Mouse (Mus musculus) regulatory T cell (primary cell): Measurements from ENCODE around the gene Ism2.
"Not testable (repeated sequence)": the region's sequence is repeated elsewhere in the genome, so short reads cannot be mapped to it uniquely, and the experiment has no call there.

Experiments used
- in situ Hi-C: fragments of 300-600 bp; cut with MboI, MseI; formaldehyde crosslinking; loops from one replicate; pipeline ENCODE4 v1.15.1; 2025; ENCODE audit warnings: high pct_unique_total_duplicates

Gene Ism2

DNA sequence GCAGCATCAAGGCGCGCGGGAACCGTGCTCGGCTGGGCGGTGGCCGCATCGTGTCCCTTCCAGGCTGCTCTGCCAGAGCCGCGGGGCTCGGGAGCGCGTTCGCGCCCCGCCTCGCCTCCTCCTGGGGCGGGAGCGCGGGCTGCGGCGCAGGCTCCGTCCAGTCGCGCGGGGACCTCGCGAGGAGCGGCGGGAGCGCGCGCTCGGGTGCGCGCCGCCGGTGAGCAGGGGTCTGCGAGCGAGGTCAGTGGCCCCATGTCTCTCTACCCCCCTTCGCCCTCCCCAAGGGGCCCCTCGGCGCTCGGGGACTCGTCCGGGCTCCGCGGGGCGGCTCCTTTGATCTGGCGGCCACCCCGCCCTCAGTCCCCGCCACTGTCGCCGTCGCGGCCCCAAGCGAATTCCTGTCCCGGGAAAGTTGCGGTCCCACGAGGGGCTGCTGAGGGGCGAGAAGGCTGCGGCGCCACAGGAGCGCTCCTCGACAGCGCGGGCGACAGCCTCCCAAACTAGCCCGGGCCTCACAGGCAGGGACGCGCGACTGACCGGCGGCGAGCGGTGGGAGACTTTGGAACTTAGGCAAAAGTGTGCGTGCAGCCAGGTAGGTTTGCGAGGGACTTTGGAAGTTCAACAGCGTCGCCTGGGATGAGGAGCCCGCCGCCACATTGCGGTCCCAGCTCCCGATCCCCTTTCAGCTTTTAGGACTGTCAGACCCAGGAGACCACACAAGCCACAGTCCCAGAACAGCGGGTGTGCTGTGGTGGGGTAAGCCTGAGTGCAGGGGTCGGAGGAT lies at the start of gene Ism2:
Gene Ism2, minus strand, starts transcription at position 49 of the 784 bp plus-strand sequence.
- in situ Hi-C loops: loop anchor here (25.0 kb wide), 1 partner anchor 1788 kb away; no protein-coding TSS in a partner anchor

DNA sequence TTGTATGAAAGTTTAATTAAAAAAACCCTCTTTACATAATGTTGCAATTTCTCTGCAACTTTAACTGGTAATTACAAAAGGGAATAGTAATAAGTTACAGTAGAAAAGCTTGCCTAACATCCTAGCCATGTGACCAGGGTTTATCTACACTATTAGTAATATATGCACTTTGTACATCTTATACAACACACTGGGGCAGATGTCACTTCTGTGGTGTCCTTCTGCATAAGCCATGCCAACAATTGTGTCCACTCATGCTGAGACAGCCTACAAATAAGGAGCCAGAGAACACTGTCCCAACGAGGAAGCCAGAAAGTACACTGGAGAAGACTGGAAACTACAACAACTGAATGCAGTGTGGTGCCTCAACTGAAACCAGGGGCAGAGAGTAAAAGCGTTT lies 48.5 kb upstream of the Ism2 start:
- in situ Hi-C loops: no loop called here

DNA sequence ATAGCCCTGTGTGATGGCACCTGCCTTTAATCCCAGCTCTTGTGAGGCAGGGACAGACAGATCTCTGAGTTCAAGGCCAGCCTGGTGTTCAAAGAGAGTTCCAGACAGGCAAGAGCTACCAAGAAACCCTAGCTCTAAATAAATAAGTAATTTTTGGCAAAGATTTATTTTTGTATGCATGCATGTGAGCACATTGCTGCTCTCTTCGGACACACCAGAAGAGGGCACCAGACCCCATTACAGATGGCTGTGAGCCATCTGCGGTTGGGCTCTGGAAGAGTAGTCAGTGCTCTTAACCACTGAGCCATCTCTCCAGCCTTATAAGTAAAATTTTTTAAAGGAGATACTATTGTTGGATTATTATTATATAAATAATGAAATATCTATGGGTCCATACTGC lies 48.0 kb upstream of the Ism2 start:
- in situ Hi-C loops: no loop called here

- in situ Hi-C loops: no loop called here
Observed at GRCm38 (mm10) chr12:87343084-87343605, 43.6 kb upstream of the Ism2 start.

- in situ Hi-C loops: no loop called here
Observed at GRCm38 (mm10) chr12:87338082-87338481, 38.6 kb upstream of the Ism2 start.

GRCm38 (mm10) chr12:87334886-87335285 lies 35.4 kb upstream of the Ism2 start:
- in situ Hi-C loops: no loop called here

- in situ Hi-C loops: no loop called here
Observed at GRCm38 (mm10) chr12:87333794-87334193, 34.3 kb upstream of the Ism2 start.

DNA sequence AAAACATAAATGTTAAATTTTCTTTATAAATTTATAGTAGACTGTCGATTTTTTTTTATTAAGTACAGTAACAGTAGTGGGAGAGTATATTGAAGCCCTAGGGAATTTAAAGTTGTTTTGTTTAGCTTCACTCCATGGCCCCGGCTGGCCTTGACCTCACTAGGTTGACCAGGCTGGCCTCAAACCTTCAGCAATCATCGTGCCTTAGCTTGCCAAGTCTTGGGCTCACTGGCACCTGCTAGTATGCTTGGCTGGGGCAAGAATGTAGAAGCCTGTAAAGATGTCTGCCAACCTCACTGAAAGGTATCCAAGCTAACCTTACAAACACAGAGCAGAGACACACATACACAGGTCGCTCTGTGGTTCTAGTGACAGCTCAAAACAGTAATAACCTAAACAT lies 33.0 kb upstream of the Ism2 start:
- in situ Hi-C loops: no loop called here

- in situ Hi-C loops: no loop called here
Observed at GRCm38 (mm10) chr12:87331908-87332307, 32.4 kb upstream of the Ism2 start.

GRCm38 (mm10) chr12:87331053-87331456 lies 31.6 kb upstream of the Ism2 start:
- in situ Hi-C loops: no loop called here

DNA sequence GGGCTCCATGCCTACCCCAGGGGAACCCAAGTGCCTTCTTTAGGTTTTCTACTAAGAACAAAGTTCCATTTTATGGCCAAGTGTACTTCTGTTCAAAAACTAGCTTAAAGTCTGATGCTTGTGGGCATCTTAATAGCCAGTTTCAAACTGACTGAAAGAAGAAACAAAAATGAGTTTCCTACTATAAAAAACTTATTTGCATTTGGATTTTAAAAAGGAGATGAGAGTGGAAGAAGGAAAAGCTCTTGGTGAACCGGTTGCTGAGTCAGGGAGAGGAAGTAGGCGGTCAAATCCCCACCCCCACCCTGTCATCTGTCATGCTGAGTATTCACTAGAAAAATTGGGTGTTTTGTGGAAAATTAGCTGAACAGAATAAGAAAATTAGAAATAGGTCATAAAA lies 30.7 kb upstream of the Ism2 start:
- in situ Hi-C loops: no loop called here

DNA sequence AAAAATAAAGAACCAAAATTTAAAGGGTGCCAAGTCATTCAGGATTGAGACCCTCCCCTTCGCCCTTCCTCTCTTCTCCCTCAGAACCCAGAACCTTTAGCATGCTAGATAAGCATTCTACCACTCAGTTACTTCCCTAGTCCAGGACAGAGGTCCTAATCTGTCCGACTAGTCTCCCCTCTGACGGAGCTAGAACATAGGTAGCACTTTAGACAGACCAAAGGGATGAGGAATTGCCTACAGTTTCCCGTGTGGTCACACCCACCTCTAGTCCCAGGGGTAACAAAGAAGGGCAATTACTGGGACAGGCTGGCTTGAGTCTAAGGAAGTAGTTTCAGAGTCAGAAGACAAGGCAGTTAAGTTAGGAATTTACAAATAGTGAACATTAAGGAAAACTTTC lies 28.5 kb upstream of the Ism2 start:
- in situ Hi-C loops: no loop called here

DNA sequence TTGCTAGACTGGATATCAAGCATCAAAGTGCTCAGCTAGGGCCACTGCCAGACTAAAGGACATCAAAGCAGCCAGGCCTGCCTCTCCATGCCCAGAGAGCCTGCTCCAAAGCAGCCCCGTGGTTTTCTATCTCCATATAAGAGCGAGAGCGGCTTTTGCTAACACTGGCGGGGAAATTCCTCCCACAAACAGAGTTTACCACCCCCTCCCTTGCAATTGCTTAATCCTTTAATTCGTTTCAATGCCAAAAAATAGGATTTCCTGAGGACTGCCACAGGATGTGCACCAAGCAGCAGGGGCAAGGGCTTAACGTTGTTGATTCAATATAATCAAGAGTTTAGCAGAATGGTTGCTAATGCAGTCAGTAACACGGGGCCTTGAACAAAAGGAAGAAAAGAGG lies 28.1 kb upstream of the Ism2 start:
- in situ Hi-C loops: no loop called here

- in situ Hi-C loops: no loop called here
Observed at GRCm38 (mm10) chr12:87325452-87325851, 25.9 kb upstream of the Ism2 start.

DNA sequence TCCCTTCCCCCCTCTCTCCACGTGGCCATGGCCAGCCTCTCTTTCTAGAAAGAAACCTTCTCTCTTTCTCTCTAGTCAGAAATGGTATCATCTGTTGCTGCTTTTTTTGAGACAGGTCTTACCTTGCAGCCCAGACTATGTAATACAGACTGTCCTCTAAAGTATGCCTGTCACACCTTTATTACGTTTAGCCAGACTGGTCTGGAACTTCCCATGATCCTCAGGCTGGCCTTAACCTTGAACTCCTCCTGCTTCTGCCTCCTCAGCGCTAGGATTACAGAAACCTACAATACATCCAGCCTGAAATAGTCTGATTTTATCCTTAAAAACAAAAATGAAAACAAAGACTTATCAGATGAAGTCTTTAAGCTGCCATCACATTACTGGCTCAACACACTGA lies 19.7 kb upstream of the Ism2 start:
- in situ Hi-C loops: no loop called here

DNA sequence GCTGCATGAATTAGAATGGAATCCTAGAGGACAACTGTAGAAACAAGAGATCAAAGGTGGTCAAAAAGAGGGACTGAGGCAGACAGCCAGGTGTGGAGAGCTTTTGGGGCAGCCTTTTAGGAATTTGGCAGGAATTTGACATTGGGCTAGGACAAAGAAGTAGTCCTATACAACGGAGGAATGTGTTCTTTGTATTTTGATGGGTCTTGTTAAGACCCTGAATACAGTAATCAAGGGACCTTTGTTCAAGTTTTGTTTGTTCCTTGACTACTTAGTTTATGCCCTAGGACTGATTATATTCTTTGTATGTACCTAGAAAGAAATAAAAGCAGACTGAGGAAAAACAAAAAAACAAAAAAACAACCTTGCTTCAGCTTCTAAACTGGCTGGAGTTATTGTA lies 18.4 kb upstream of the Ism2 start:
- in situ Hi-C loops: no loop called here

DNA sequence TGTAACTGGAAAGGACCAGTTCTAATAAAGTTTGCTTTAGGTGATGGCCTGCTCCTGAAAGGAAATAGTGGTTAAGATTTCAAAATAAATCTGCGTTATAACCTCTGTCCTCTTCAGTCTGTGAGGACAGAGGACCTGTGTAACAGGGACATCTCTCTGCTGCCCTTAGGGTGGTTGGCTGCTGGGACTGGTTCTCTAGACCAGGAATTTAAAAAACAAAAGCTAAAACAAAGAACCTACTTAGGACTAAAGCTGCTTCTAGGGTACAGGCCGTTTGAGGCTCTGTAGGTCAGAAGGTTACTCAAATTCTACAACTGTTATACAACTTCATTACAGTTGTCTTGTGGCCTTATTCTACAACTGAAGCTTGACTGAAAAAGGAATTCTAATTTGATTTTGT lies 13.6 kb upstream of the Ism2 start:
- in situ Hi-C loops: no loop called here

GRCm38 (mm10) chr12:87306584-87306844 lies 7.0 kb upstream of the Ism2 start:
- in situ Hi-C loops: not testable (repeated sequence)

DNA sequence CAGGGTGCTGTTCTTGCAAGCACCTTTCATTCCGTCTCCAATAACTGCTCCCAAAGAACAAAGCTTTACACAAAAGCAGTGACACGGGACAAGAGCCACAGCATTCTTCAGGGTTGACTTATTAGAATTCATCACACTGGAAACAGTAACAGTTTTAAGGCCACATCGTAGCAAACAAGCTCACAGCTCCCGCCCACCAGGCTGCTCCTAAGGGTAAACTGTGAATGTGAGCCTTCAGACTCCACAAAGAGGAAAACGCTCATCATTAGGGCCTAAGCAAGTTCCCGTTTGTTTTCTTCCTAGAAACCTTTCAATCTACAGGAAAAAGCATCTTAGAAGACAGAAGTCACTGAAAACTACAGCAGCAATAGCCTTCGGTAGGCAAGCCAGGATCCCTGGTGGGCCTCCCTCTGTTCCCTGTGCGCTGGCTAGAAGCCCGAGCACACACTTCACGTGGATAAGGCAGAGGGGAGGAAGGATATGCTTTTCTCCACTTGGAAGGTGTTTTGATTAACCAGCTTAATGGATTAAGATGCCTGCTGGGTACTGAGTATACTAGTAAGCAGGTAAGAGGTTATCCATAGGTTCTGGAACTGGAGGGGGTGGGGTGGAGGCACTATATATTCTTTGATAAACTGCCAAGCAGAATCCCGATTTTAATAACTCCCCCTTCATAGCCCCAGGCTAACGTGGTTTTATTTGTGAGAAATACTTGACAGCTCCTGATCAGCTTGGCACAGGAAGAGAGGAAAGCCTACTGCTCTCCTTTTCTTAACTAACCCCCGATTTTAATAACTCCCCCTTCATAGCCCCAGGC lies 6.5 kb upstream of the Ism2 start:
- in situ Hi-C loops: no loop called here

- in situ Hi-C loops: no loop called here
Observed at GRCm38 (mm10) chr12:87301189-87301588, 1.7 kb upstream of the Ism2 start.

GRCm38 (mm10) chr12:87300441-87300690 lies 861 bp upstream of the Ism2 start:
- in situ Hi-C loops: no loop called here

DNA sequence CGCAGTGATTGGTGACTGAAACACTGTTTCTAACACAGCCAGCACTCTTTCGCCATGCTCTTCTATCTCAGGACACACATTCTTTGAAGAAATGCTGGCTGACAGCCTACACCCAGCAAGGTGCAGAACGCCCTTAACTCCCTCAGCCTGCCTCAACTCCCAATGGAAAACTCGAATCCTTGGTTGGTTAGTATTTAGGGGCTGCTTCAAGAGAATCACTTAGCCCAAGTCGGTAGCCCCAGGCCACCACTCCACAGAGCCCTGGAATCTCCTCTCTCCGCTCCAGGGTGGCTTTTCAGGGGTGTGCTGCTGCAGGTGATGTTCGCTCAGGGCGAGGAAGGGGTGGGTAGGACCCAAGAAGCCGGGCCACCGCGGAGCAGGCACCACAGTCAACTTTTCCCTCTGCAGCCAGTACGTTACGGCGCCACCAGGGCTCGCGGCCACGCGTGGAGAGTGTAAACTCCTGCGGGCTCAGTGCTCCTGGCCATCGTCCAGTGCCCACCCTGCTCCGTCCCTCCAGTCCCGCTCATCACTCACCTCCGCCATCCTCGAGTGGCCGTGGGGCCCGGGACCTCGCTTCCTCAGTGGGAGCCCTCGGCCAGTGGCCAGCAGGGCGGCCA lies 358 bp downstream of the Ism2 start:
- in situ Hi-C loops: loop anchor here (25.0 kb wide), 1 partner anchor 1787 kb away; no protein-coding TSS in a partner anchor

GRCm38 (mm10) chr12:87293934-87294333 lies 5.6 kb downstream of the Ism2 start:
- in situ Hi-C loops: loop anchor here (25.0 kb wide), 1 partner anchor 1782 kb away; no protein-coding TSS in a partner anchor
